Mouse (Mus musculus): ENCODE measurements at regions not wholly inside any gene's neighbourhood (a gene's known extent, or its start where the extent isn't known, plus 50 kb on each side); places are given as distances from the start of the nearest gene placed in this dataset.

GRCm38 (mm10) chr17:85932360-85933132 is 212.4 kb downstream of the Srbd1 start:
- DNase-seq (ENCODE audit: low read depth), result no peak

- DNase-seq (ENCODE audit: low read depth), result no peak
Measured at GRCm38 (mm10) chr17:85931955-85932354, 213.0 kb downstream of the Srbd1 start.

GRCm38 (mm10) chr17:85930789-85931188 is 214.2 kb downstream of the Srbd1 start:
- no peak for DNase-seq (ENCODE audit: low read depth)

- no peak for DNase-seq (ENCODE audit: low read depth)
Measured at GRCm38 (mm10) chr17:85930331-85930730, 214.6 kb downstream of the Srbd1 start.

GRCm38 (mm10) chr17:85929699-85930286 is 215.2 kb downstream of the Srbd1 start:
- DNase-seq (ENCODE audit: low read depth), result no peak

- DNase-seq (ENCODE audit: low read depth), result no peak
Measured at GRCm38 (mm10) chr17:85928543-85928942, 216.4 kb downstream of the Srbd1 start.

- no peak for DNase-seq (ENCODE audit: low read depth)
Measured at GRCm38 (mm10) chr17:85927261-85927660, 217.7 kb downstream of the Srbd1 start.

- DNase-seq (ENCODE audit: low read depth), result no peak
Measured at GRCm38 (mm10) chr17:85926044-85926443, 218.9 kb downstream of the Srbd1 start.

- DNase-seq (ENCODE audit: low read depth), result no peak
Measured at GRCm38 (mm10) chr17:85921219-85921673, 223.7 kb downstream of the Srbd1 start.

GRCm38 (mm10) chr17:85919868-85920267 is 225.1 kb downstream of the Srbd1 start:
- DNase-seq (ENCODE audit: low read depth), result no peak

- no peak for DNase-seq (ENCODE audit: low read depth)
Measured at GRCm38 (mm10) chr17:85915870-85916269, 227.8 kb upstream of the Six2 start.

GRCm38 (mm10) chr17:85914062-85914461 is 226.0 kb upstream of the Six2 start:
- no peak for DNase-seq (ENCODE audit: low read depth)

- DNase-seq (ENCODE audit: low read depth), result no peak
Measured at GRCm38 (mm10) chr17:85908709-85909108, 220.6 kb upstream of the Six2 start.

- no peak for DNase-seq (ENCODE audit: low read depth)
Measured at GRCm38 (mm10) chr17:85906597-85907187, 218.6 kb upstream of the Six2 start.

- DNase-seq (ENCODE audit: low read depth), result no peak
Measured at GRCm38 (mm10) chr17:85902575-85902974, 214.5 kb upstream of the Six2 start.

- DNase-seq (ENCODE audit: low read depth), result no peak
Measured at GRCm38 (mm10) chr17:85899096-85899495, 211.0 kb upstream of the Six2 start.

GRCm38 (mm10) chr17:85895978-85896377 is 207.9 kb upstream of the Six2 start:
- DNase-seq (ENCODE audit: low read depth), result no peak

GRCm38 (mm10) chr17:85891243-85891642 is 203.2 kb upstream of the Six2 start:
- DNase-seq (ENCODE audit: low read depth), result no peak

GRCm38 (mm10) chr17:85889746-85890532 is 201.9 kb upstream of the Six2 start:
- DNase-seq (ENCODE audit: low read depth), result no peak

- no peak for DNase-seq (ENCODE audit: low read depth)
Measured at GRCm38 (mm10) chr17:85888568-85889398, 200.7 kb upstream of the Six2 start.

- DNase-seq (ENCODE audit: low read depth), result no peak
Measured at GRCm38 (mm10) chr17:85886675-85887074, 198.6 kb upstream of the Six2 start.

GRCm38 (mm10) chr17:85886237-85886636 is 198.2 kb upstream of the Six2 start:
- no peak for DNase-seq (ENCODE audit: low read depth)

Data from naive thymus-derived CD4-positive, alpha-beta T cell, adult 2 months (primary cell).